Mouse (Mus musculus) embryonic facial prominence, embryonic 14.5 days (tissue): Measurements from ENCODE around the gene Figla. TPM values are rescaled to one million over a fixed set of nuclear protein-coding genes. Genes with fewer than 3 reads are reported as not detected.
"Not testable (repeated sequence)": the region's sequence is repeated elsewhere in the genome, so short reads cannot be mapped to it uniquely, and the experiment has no call there.

ENCODE experiments used
- ATAC-seq: fragments of 200-750 bp; cut with Nextera tagmentation; 2 replicates; pipeline ENCODE4 v1.8.0; 2017; ENCODE audit warnings: low read depth, moderate number of reproducible peaks, moderate TSS enrichment
- DNase-seq: peaks from one replicate; pipeline ENCODE4 v3.0.0-alpha.2; 2015; ENCODE audit warnings: low spot score
- H3K27ac ChIP-seq: fragments of 300-500 bp; sonication (generic); replicated peaks from 2 replicates; pipeline ENCODE4 v1.5.1; 2014; ENCODE audit warnings: low read depth, mild to moderate bottlenecking, low read length, moderate library complexity
- H3K27me3 ChIP-seq: fragments of 300-500 bp; sonication (generic); replicated peaks from 2 replicates; pipeline ENCODE4 v1.6.1; 2014; ENCODE audit warnings: low read length; ENCODE audit not compliant: control insufficient read depth, insufficient read depth
- H3K36me3 ChIP-seq: fragments of 300-500 bp; sonication (generic); 2 replicates; pipeline ENCODE4 v1.6.1; 2014; ENCODE audit warnings: low read length, mixed read lengths; ENCODE audit not compliant: control insufficient read depth, insufficient read depth
- H3K4me1 ChIP-seq: fragments of 300-500 bp; sonication (generic); 2 replicates; pipeline ENCODE4 v1.6.1; 2014; ENCODE audit warnings: antibody characterized with exemption, low read length; ENCODE audit not compliant: control insufficient read depth, insufficient read depth
- H3K4me2 ChIP-seq: fragments of 300-500 bp; sonication (generic); 2 replicates; pipeline ENCODE4 v1.6.1; 2014; ENCODE audit warnings: low read depth, mild to moderate bottlenecking, low read length, moderate library complexity, mixed read lengths
- H3K4me3 ChIP-seq: fragments of 300-500 bp; sonication (generic); 2 replicates; pipeline ENCODE4 v1.5.1; 2014; ENCODE audit warnings: low read depth, mild to moderate bottlenecking, low read length
- H3K9ac ChIP-seq: fragments of 300-500 bp; sonication (generic); 2 replicates; pipeline ENCODE4 v1.6.1; 2014; ENCODE audit warnings: low read depth, mild to moderate bottlenecking, low read length, moderate library complexity, mixed read lengths
- H3K9me3 ChIP-seq: fragments of 300-500 bp; sonication (generic); 2 replicates; pipeline ENCODE4 v1.6.1; 2016; ENCODE audit warnings: low read length; ENCODE audit not compliant: control insufficient read depth
- WGBS: fragments of 180-500 bp; shearing (Covaris S2); extraction: QIAGEN DNeasy Blood & Tissue Kit; methylation state at CpG from one replicate; pipeline ENCODE4 v1.1.7; 2014; 5-methylcytosine and 5-hydroxymethylcytosine counted together
- polyA plus RNA-seq: library from polyadenylated mRNA; unstranded; fragments of >200 nt; fragmentation: Nextera tagmentation; extraction: Ambion mirVana; gene quantifications from 2 replicates; pipeline ENCODE4 v1.2.1, GENCODE M21; 2014

The Figla gene
- polyA plus RNA-seq, 1 experiment from 2014 or later, result not detected

DNA sequence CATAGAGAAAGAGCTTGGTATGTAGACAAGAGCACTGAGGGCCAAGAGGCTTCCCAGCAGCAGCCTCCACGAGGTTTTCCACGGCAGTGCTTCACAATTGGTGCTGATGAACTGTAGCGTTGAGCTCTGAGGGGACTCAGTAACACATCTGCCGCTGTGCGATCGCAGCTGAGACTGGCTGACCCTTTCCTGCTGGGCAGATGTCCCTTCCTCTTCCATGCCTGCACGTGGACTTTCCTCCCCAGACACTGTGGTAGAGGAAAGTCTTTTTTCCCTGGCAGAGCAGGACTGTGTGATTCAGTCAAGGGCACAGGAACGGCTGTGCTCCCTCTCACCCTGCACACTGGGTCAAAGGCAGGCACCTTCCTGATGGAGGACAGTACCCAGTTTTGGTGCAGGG, 31.6 kb upstream of the Figla start:
- Histone ChIP-seq H3K27me3 (no peaks in the 10 kb centered on the region), H3K4me3 (no peak overlapping the region), H3K9me3 (no peaks in the 10 kb centered on the region), H3K4me1 (no peaks in the 10 kb centered on the region), H3K9ac (no peak overlapping the region), H3K27ac (no peak overlapping the region), H3K4me2 (no peak overlapping the region), H3K36me3 (no peaks in the 10 kb centered on the region)
- ATAC-seq (no peak), DNase-seq (no peak)
- WGBS, result 70% methylated on average over 8 of the region's 8 CpGs

DNA sequence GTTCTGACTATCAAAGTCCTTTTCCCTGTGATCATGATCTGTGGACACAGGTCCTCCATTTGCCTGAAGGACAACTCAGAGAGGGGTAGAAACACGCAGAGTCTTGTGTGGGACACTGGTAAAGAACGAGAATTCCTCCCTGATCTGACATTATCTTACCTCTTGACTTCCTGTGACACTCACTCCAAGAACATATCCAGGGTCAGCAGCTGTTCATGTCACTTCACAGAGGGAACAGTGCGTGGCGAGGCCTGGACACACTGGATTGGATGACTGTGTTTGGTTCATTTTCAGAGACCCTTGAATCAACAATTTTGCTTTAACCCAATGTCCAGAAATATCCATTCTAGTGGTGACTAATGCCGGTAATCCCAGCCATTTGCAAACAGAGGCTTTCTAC, 26.4 kb upstream of the Figla start:
- H3K27ac ChIP-seq, H3K9me3 ChIP-seq, H3K27me3 ChIP-seq, ATAC-seq, H3K4me1 ChIP-seq, H3K9ac ChIP-seq, H3K4me3 ChIP-seq, DNase-seq, H3K36me3 ChIP-seq, H3K4me2 ChIP-seq: not testable (repeated sequence)
- WGBS, result 89% methylated on average over 5 of the region's 5 CpGs

DNA sequence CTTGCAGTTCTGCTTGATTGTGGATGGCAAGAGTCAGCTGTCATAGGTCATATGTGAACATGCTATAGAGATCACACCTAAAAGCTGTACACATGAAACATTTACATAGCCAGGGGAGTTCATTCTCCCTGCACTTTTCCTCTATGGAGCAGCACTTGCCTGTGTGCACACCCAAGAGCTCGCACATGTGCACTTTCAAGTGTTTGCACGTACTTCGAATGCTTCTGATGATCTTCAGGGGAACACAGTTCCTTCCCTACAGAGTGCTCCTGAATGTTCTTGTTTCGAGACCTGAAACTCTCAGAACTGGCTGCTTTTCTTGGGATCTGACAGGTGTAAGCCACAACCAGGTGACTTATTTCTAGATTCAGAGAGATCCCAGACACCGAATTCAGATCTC, 25.2 kb upstream of the Figla start:
- ATAC-seq, H3K27ac ChIP-seq, H3K4me2 ChIP-seq, H3K27me3 ChIP-seq, H3K4me1 ChIP-seq, H3K9ac ChIP-seq, H3K9me3 ChIP-seq, H3K4me3 ChIP-seq, H3K36me3 ChIP-seq, DNase-seq: not testable (repeated sequence)
- WGBS, result 91% methylated on average over 5 of the region's 5 CpGs

DNA sequence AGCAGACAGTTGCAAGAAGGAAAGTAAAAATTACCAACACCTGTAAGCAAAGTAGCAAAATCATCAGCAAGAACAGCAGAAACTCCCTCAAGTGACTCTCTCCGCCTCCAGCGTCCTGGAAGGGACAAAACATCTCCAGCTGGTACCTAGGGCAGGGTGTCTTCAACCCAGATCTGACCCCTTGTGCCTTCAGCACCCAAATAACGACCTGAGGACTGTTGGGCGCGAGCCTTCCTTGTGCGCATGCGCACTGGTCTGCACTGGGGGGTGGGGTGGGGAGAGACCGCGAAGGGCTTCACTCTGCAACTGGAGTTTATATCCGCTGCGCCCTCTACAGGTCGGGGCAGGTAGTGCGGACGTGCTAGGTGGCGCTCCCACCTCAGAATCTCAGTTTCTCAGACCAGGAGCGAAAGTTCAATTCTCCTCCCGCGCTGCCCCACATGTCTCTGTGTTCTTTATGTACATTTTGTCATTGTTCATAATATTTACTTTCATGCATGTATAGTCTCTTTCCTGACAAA, 12.5 kb upstream of the Figla start:
- no peak for ATAC-seq
- DNase-seq, result no peak
- H3K4me3 ChIP-seq, result no peak overlapping the region
- H3K4me2 ChIP-seq, result no peak overlapping the region
- no peak overlapping the region for H3K9ac ChIP-seq
- H3K4me1 ChIP-seq, result no peaks in the 10 kb centered on the region
- no peaks in the 10 kb centered on the region for H3K9me3 ChIP-seq
- no peaks in the 10 kb centered on the region for H3K36me3 ChIP-seq
- no peaks in the 10 kb centered on the region for H3K27me3 ChIP-seq
- H3K27ac ChIP-seq, result no peak overlapping the region
- WGBS, result 76% methylated on average over 18 of the region's 18 CpGs

DNA sequence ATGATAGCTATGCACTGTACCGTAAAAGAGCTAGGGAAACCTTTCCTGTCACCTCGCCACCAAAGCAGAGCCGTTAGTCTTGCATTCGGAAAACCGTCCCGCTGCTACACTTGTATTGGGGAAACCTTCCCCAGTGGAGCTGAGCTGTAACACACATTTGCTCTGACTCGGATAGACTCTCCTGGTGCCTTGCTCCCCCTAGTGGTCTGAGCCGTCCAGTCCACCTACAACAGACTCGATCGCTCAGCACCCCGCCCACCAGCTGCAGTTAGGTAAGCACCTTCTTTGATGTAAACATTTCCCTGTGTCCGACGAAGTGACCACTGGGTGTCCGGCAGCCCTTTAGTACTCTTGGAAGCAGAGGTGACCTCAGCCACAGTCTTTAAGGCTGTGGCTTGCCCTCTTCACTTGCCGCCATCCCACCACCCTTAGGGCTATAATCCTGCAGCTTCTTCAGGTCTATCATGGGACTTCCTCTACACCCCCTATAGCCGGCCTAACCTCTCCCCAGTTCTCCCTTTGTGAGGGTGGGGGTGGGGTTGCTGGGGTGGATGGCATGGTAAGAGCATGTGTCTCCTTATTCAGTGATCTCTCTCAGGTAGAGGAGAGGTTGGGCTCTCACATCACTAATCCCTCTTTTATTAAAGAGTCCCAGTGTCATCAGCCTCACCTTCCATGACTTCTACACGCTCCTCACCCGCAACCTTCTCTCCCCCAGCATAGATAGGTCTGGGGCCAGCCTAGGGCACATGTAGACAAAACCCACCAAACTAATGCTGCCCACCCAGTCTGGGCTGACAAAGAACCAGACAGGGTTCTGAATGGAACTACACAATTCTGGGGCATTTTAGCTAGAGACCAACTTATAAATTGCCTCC, 11.5 kb upstream of the Figla start:
- Histone ChIP-seq H3K4me2 (peak overlapping the region; percentile 50), H3K4me1 (no peaks in the 10 kb centered on the region), H3K27me3 (no peaks in the 10 kb centered on the region), H3K9me3 (no peaks in the 10 kb centered on the region), H3K27ac (no peak overlapping the region), H3K36me3 (no peaks in the 10 kb centered on the region), H3K9ac (no peak overlapping the region), H3K4me3 (peak overlapping the region; percentile 23)
- peak; percentile 93 for ATAC-seq
- WGBS, result 13% methylated on average over 18 of the region's 18 CpGs
- DNase-seq, result peak; percentile 91

DNA sequence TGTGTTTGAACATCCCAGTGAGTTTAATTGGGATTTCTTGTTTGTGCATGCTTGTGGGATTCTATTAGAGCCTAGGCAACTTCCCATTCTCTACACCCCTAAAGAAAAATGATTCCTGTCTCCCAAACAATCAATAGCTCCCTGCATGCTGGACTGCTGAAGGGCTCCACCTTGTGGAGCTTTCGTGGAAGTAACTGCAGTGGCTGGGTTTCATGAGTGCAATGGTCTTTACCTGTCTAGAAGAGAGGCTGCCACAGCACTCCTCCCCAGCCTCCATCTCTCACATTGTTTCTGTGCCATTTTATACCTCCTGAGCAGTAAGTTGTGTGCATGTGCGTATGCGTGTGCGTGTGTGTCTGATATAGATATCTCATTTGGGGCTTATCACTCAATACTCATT, 6.0 kb upstream of the Figla start:
- no peaks in the 10 kb centered on the region for H3K9me3 ChIP-seq
- H3K36me3 ChIP-seq, result no peaks in the 10 kb centered on the region
- DNase-seq, result peak; percentile 45
- ATAC-seq, result peak; percentile 41; the same call in 1 of the 2 replicates
- H3K4me1 ChIP-seq, result no peaks in the 10 kb centered on the region
- no peak overlapping the region for H3K4me3 ChIP-seq
- H3K9ac ChIP-seq, result no peak overlapping the region
- 28% methylated on average over 4 of the region's 4 CpGs for WGBS
- no peak overlapping the region for H3K27ac ChIP-seq
- no peak overlapping the region for H3K4me2 ChIP-seq
- H3K27me3 ChIP-seq, result no peaks in the 10 kb centered on the region

DNA sequence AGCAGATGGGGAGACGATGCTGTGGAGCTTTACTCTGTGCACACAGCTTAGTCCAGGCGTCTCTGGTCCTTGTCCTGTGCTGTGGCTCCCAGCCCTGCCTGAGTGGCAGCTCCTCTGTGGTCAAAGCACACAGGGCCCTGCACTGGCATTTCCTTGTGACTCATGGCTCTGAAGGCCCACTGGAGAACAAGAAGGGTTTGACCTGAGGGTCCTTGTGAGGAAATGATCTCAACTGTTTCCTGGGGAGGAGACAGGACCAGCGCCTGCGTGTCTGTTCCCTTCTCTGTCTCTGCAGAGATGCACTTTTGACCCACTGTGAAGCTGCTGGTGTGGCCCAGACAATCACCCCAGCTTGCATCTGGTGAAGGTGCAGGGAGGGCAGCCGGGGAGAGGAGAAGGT, 1.2 kb upstream of the Figla start:
- not testable (repeated sequence) for H3K4me2 ChIP-seq, DNase-seq, H3K9ac ChIP-seq, H3K27me3 ChIP-seq, H3K4me1 ChIP-seq, H3K4me3 ChIP-seq, H3K36me3 ChIP-seq, H3K9me3 ChIP-seq, H3K27ac ChIP-seq, ATAC-seq
- WGBS, result 52% methylated on average over 5 of the region's 5 CpGs

DNA sequence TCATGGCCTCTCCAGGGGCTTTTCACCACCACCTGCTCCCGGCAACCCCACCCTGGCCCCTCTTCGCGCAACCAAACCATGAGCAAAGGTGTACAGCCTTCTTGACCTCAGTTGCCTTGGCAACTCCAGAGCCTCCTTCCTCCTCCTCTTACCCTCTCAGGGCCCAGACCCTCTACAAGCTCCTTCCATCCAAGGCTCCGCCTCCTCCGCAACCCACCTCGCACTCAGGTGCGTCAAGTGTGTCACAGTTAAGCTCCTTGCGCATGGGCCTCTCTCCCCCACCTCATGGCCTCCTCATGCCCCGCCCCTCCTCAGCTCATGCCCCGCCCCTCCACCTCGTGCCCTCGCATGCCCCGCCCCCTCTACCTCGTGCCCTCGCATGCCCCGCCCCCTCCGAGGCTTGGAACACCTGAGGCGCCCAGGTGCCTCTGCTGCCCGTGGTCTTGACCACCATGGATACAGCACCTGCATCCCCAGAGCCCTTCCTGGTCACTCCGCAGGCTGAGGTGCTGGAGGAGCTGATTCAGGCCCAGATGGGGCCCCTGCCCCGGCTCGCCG, 901 bp downstream of the Figla start:
- Histone ChIP-seq H3K9me3 (no peaks in the 10 kb centered on the region), H3K36me3 (no peaks in the 10 kb centered on the region), H3K4me3 (no peak overlapping the region), H3K27ac (no peak overlapping the region), H3K4me2 (no peak overlapping the region), H3K27me3 (no peaks in the 10 kb centered on the region), H3K4me1 (no peaks in the 10 kb centered on the region), H3K9ac (no peak overlapping the region)
- DNase-seq (no peak), ATAC-seq (no peak)
- 78% methylated on average over 22 of the region's 23 CpGs for WGBS
